Mouse (Mus musculus) lung, postnatal 0 days (tissue): ENCODE results near the gene Gm10277. TPM values are rescaled to one million over a fixed set of nuclear protein-coding genes. Genes with fewer than 3 reads are reported as not detected.

ENCODE experiments used
- ATAC-seq: fragments of 200-750 bp; cut with Nextera tagmentation; 2 replicates; pipeline ENCODE4 v1.8.0; 2017; ENCODE audit warnings: moderate library complexity
- DNase-seq: peaks from one replicate; pipeline ENCODE4 v3.0.0-alpha.2; 2016; ENCODE audit warnings: low spot score
- H3K27ac ChIP-seq: fragments of 300-500 bp; sonication (generic); 2 replicates; pipeline ENCODE4 v1.5.1; 2014; ENCODE audit warnings: antibody characterized with exemption, mild to moderate bottlenecking, low read length, mixed read lengths
- H3K27me3 ChIP-seq: fragments of 300-500 bp; sonication (generic); replicated peaks from 2 replicates; pipeline ENCODE4 v1.6.1; 2014; ENCODE audit warnings: low read length, mixed read lengths; ENCODE audit not compliant: insufficient read depth
- H3K36me3 ChIP-seq: fragments of 300-500 bp; sonication (generic); 2 replicates; pipeline ENCODE4 v1.6.1; 2014; ENCODE audit warnings: low read length, mixed read lengths; ENCODE audit not compliant: insufficient read depth
- H3K4me1 ChIP-seq: fragments of 300-500 bp; sonication (generic); 2 replicates; pipeline ENCODE4 v1.6.1; 2014; ENCODE audit warnings: antibody characterized with exemption, low read depth, low read length, mixed read lengths; ENCODE audit not compliant: insufficient read depth
- H3K4me2 ChIP-seq: fragments of 300-500 bp; sonication (generic); replicated peaks from 2 replicates; pipeline ENCODE4 v1.6.1; 2014; ENCODE audit warnings: low read depth, mild to moderate bottlenecking, low read length, moderate library complexity, mixed read lengths
- H3K4me3 ChIP-seq: fragments of 300-500 bp; sonication (generic); 2 replicates; pipeline ENCODE4 v1.5.1; 2014; ENCODE audit warnings: low read depth, low read length
- H3K9ac ChIP-seq: fragments of 300-500 bp; sonication (generic); replicated peaks from 2 replicates; pipeline ENCODE4 v1.6.1; 2014; ENCODE audit warnings: low read depth, mild to moderate bottlenecking
- H3K9me3 ChIP-seq: fragments of 300-500 bp; sonication (generic); 2 replicates; pipeline ENCODE4 v1.6.1; 2016; ENCODE audit warnings: low read length, mixed read lengths
- CTCF ChIP-seq: IDR thresholded peaks from 2 replicates; pipeline ENCODE4 v1.5.1; 2016; ENCODE audit warnings: antibody characterized with exemption, mild to moderate bottlenecking
- EP300 ChIP-seq: IDR thresholded peaks from 2 replicates; pipeline ENCODE4 v1.6.1; 2016; ENCODE audit warnings: antibody characterized with exemption, mild to moderate bottlenecking, control low read depth
- WGBS: fragments of 180-500 bp; shearing (Covaris S2); extraction: QIAGEN DNeasy Blood & Tissue Kit; methylation state at CpG from one replicate; pipeline ENCODE4 v1.1.7; 2014; 5-methylcytosine and 5-hydroxymethylcytosine counted together
- polyA plus RNA-seq: library from polyadenylated mRNA; unstranded; fragments of >200 nt; fragmentation: Nextera tagmentation; extraction: Ambion mirVana; gene quantifications from 2 replicates; pipeline ENCODE4 v1.2.1, GENCODE M21; 2015

Gm10277 gene
- polyA plus RNA-seq, 1 experiment from 2014 or later = 0.90 TPM

GRCm38 (mm10) chr11:77746652-77747051 is 40.9 kb downstream of the Gm10277 start:
- TF ChIP-seq EP300 = no peak
- TF ChIP-seq CTCF = no peak
- Histone ChIP-seq H3K9ac (no peak overlapping the region), H3K9me3 (no peaks in the 10 kb centered on the region), H3K4me3 (no peak overlapping the region), H3K27ac (no peak overlapping the region), H3K4me1 (no peaks in the 10 kb centered on the region), H3K4me2 (no peak overlapping the region), H3K36me3 (no peaks in the 10 kb centered on the region), H3K27me3 (no peaks in the 10 kb centered on the region)
- WGBS = 87% methylated on average over 4 of the region's 4 CpGs
- ATAC-seq = no peak
- no peak for DNase-seq

- peak; percentile 58 for DNase-seq
- Histone ChIP-seq H3K9ac (no peak overlapping the region), H3K9me3 (no peaks in the 10 kb centered on the region), H3K4me3 (no peak overlapping the region), H3K27me3 (no peaks in the 10 kb centered on the region), H3K4me1 (no peaks in the 10 kb centered on the region), H3K36me3 (no peaks in the 10 kb centered on the region), H3K27ac (no peak overlapping the region), H3K4me2 (no peak overlapping the region)
- peak; percentile 48 for ATAC-seq
- TF ChIP-seq EP300 (no peak), CTCF (peak; percentile 75)
- WGBS = 27% methylated on average over 6 of the region's 6 CpGs
These were observed 43.6 kb downstream of the Gm10277 start for GRCm38 (mm10) chr11:77743966-77744365.

GRCm38 (mm10) chr11:77738555-77738954 is 49.0 kb downstream of the Gm10277 start:
- H3K4me2 ChIP-seq = no peak overlapping the region
- no peak overlapping the region for H3K4me3 ChIP-seq
- no peak overlapping the region for H3K9ac ChIP-seq
- DNase-seq (no peak), ATAC-seq (no peak)
- no peak overlapping the region for H3K27ac ChIP-seq
- no peaks in the 10 kb centered on the region for H3K36me3 ChIP-seq
- no peaks in the 10 kb centered on the region for H3K4me1 ChIP-seq
- no peak for TF ChIP-seq CTCF
- no peak for TF ChIP-seq EP300
- no peaks in the 10 kb centered on the region for H3K9me3 ChIP-seq
- H3K27me3 ChIP-seq = no peaks in the 10 kb centered on the region
- 49% methylated on average over 7 of the region's 7 CpGs for WGBS

- ATAC-seq (peak; percentile 57), DNase-seq (peak; percentile 91)
- H3K9ac ChIP-seq = no peak overlapping the region
- TF ChIP-seq CTCF (peak; percentile 96), EP300 (no peak)
- no peak overlapping the region for H3K4me2 ChIP-seq
- no peaks in the 10 kb centered on the region for H3K4me1 ChIP-seq
- H3K27me3 ChIP-seq = no peaks in the 10 kb centered on the region
- no peak overlapping the region for H3K4me3 ChIP-seq
- WGBS = under 1% methylated on average over 6 of the region's 6 CpGs
- no peaks in the 10 kb centered on the region for H3K9me3 ChIP-seq
- no peaks in the 10 kb centered on the region for H3K36me3 ChIP-seq
- no peak overlapping the region for H3K27ac ChIP-seq
These were observed 50.3 kb downstream of the Gm10277 start for GRCm38 (mm10) chr11:77737289-77737688.

Other genes with a start within 250 kb of the Gm10277 start
- 18.4 and 21.4 TPM in 2 replicates for gene Taok1, start 179.9 kb downstream of the Gm10277 start, polyA plus RNA-seq
- 4.1 and 5.2 TPM in 2 replicates for gene Nufip2, start 101.6 kb downstream of the Gm10277 start, polyA plus RNA-seq
- gene Cryba1, start 62.5 kb downstream of the Gm10277 start, polyA plus RNA-seq = not detected in 2 replicates
- gene Myo18a, start 24.5 kb downstream of the Gm10277 start, polyA plus RNA-seq = 21.6 and 33.3 TPM in 2 replicates
- 0.23 and 0.40 TPM in 2 replicates for gene Pipox, start 106.3 kb upstream of the Gm10277 start, polyA plus RNA-seq
- gene Sez6, start 143.1 kb upstream of the Gm10277 start, polyA plus RNA-seq = 0.04 and 0.06 TPM in 2 replicates
- gene Phf12, start 195.0 kb upstream of the Gm10277 start, polyA plus RNA-seq = 7.7 and 9.0 TPM in 2 replicates
- gene Dhrs13, start 244.5 kb upstream of the Gm10277 start, polyA plus RNA-seq = 9.4 and 9.7 TPM in 2 replicates